Mouse (Mus musculus): ENCODE results near the gene Zcchc24. TPM values are rescaled to one million over a fixed set of nuclear protein-coding genes. Genes with fewer than 3 reads are reported as not detected.
"Not testable (repeated sequence)": the region's sequence is repeated elsewhere in the genome, so short reads cannot be mapped to it uniquely, and the experiment has no call there.

Gene Zcchc24
- 10 to 100 TPM; 35.0 to 39.0 TPM for total RNA-seq (2021)

DNA sequence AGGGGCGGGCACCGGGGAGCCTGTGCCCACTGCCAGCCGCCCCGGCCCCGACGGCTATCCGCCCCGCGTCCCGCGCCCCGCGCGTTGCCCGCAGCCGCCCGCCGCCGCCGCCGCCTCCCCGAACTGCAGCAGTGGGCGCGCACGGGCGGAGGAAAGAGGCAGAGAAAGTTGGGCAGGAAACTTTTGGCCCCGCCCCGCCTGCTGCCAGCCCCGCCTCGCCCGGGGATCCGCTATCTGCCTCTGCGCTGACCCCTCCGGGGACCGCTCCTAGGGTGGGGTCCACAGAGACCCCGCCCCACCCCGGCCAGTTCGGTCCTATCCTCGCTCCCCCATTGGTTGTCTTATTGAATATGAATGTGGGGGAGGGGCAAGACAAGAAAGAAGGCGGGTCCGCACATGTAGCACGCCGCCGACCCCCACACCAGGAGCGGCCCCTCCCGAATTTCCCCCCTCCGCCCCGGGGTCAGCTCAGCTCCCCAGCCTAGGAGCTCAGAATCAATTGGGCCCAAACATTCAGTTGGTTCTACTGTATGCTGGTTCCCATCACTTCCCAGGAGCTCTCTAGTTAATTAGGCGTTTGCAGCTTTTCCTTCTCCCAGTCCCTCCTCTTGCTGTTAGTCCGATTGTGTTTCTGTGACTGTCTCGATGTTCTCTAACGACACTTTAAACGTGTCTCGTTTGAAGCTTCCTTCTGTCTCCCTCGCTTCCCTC lies at the start of gene Zcchc24:
TSS of gene Zcchc24 (minus strand) at position 125 of the 711 bp plus-strand sequence.
- peak; percentile 94 for DNase-seq
- intact Hi-C loops (cut with DNase I): loop anchor here (2.0 kb wide), 1 partner anchor 26 kb away; no protein-coding TSS in a partner anchor

DNA sequence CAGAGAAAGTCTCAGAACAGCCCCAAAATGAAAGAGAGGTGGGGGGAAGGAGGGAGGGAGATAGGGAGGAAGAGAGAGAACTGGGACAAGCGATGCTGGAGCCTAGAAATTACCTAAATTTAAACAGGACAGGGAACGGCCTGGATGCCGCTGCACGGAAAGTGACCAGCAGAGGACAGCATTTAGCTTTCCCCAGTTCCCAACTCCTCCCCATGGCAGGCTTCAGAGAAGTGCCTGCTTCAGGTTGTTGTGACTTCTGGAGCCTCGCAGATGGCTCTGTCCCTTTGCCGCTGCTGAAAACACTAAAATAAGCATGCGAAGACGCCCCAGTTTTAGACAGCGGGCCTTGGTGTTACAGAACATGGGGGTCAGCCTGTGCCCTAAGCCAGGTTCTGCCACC lies 47.6 kb upstream of the Zcchc24 start:
- intact Hi-C loops (cut with DNase I): loop anchor here (2.0 kb wide), 1 partner anchor 16 kb away; no protein-coding TSS in a partner anchor
- peak; percentile 67 to 74 for DNase-seq

DNA sequence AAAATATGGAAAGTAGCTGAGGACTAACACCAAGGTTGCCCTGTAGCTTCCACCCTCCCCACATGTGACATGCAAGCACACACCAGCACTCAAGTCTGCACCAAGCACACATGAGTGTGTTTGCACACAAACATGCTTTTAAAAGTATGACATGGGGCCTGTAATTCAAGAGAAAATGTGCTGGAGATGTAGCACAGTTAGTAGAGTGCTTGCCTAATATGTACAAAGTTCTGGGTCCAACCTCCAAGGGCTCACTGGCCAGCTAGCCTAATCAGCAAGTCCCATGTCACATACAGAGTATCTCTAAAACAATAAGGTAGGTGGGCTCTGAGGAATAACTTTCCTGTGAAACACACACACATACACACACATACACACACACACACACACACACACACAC lies 45.3 kb upstream of the Zcchc24 start:
- intact Hi-C loops (cut with DNase I): no loop called here

DNA sequence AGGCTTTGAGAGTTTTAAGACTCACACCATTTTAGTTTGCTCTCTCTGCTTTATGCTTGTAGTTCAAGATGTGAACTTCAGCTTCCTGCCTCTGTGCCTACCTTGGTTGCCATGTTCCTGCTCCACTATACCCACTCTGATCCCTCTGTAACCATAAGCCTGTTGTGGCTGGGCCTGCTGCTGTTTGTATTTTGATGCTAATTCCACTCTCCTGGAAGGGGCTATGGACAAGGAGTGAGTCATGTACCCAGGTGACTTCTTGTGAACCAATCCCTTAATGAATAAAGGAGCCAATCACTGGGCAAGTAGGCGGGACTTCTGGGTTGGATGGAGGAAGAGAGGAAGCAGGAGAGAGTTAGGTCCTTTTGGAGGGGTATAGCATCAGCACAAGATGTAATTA lies 42.2 kb upstream of the Zcchc24 start:
- intact Hi-C loops (cut with DNase I): not testable (repeated sequence)

More for the DNA sequence above, 45.3 kb upstream of the Zcchc24 start:
- DNase-seq: no peak

DNA sequence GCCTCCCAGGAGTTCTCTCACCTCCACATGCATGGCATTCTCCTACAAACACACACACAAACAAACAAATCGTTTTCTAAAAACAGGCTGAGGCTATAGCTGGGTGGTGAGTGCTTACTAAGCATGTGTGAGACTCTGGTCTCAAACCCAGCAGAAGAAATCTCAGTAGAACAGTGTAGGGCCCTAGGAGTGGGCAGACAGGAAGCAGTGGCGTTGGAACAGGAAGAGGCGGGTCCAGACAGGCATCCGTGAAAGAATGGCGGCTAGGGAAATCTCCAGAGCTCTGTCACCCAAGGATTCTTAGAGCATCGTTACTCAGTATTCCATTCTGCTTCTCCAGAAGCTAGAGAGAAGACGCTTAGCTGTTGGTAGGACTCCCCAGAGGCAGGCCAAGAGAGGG lies 37.7 kb upstream of the Zcchc24 start:
- no peak for DNase-seq
- intact Hi-C loops (cut with DNase I): no loop called here

More for the DNA sequence above, 42.2 kb upstream of the Zcchc24 start:
- not testable (repeated sequence) for DNase-seq

DNA sequence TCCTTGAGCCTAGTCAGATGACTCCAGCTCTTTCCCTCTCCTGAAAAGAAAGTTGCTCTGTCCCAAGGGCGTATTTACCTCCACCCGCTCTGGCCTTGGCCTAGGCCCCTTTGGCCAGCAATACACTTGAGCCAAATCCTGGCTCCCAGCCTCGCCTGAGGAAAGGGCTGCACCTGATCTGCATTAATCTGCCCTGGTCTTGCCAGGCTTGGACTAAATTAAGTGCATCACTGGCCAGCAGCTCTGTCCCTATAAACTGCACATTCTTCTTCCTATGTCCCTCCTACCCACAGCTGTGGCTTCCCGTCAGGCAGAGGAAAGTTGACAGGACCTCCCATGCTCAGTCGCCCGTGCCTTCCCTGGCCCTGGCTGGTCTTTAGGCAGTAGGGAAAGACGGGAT lies 37.0 kb upstream of the Zcchc24 start:
- intact Hi-C loops (cut with DNase I): no loop called here
- DNase-seq: peak; percentile 45 to 51

DNA sequence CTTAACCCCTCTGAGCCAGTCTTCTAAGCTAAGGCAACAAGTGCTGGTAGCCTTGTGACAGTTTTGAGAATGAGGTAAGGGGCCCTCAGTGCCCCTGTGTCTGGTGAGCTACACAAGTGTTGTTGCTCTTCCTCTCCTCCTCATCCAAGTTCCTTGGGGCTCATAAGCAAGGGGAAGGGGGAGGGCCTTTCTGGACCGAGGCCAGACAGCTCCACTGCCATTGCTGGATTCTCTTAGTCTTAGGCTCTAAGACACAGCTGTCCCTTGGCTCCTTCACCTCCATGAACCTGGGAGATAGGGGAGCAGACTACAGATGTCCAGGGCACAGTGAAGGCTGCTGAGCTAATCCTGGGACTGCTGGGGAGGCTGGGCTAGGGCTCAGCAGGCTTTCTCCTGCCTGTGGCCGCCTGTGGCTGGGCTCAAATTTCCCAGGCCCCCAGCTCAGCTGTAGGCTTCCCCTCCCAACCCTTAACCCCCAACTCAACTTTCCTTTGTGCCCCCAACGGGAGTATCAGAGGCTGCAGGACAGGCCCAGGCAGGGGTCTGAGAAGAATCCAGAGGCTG lies 34.5 kb upstream of the Zcchc24 start:
- intact Hi-C loops (cut with DNase I): no loop called here
- no peak for DNase-seq

DNA sequence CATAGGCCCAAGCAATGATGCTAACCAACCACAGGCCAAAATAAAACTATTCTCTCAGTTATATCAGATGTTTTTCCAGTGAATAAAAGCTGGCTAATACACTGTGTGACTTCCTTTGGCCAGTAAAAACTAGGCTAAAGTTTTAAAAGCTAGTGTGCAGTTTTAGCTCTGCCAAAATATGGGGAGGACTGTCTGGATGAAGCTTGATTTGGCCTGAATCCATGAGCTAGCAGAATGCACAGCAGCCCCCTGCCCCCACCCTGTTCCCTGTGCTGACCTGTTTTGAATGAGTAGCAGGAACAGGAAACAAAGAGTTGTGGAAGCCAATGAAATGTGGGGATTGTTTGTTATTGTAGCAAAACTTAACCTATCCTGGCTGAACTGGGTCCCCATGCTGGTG lies 33.7 kb upstream of the Zcchc24 start:
- no peak for DNase-seq

DNA sequence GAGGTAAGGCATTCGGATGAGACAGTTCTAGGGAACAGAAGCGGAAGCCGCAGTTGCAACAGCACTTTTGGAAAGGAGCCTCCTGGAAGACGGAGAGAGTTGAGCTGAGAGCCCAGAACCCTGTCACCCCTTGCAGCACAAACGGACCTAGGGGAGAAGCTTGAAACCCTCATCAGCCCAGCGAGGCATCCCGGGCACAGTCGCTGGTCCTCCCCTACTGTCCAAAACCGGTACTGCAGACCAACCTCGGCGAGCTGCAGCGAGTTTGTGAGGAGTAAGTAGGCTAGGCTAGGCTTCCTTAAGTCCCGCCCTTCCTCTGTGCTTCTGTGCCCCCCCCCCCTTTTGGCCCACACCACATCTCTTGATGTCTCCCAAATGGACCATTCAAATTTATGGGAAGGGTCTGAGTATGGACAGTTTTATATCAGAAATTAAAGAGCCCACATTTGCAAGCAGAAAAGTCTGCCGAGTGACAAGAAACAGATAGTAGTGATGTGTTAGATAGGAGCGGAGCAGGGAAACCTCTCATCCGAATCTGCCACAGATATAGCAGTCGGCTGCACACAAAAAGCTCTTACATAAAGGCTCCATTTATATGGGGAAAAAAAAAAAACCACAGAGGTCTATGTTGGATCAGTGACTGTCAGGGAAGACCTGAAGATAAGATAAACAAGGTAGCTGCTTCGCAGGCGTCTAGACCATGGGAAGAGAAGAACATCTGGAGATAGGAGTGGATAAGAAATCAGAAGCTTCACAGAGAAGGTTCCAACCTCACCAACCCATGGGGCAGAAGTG lies 31.5 kb upstream of the Zcchc24 start:
- DNase-seq: peak; percentile 91 to 95
- intact Hi-C loops (cut with DNase I): loop anchor here (1.0 to 2.0 kb wide), 2 partner anchors 56 to 93 kb away; no protein-coding TSS in a partner anchor

More for the DNA sequence above, 33.7 kb upstream of the Zcchc24 start:
- intact Hi-C loops (cut with DNase I): no loop called here

DNA sequence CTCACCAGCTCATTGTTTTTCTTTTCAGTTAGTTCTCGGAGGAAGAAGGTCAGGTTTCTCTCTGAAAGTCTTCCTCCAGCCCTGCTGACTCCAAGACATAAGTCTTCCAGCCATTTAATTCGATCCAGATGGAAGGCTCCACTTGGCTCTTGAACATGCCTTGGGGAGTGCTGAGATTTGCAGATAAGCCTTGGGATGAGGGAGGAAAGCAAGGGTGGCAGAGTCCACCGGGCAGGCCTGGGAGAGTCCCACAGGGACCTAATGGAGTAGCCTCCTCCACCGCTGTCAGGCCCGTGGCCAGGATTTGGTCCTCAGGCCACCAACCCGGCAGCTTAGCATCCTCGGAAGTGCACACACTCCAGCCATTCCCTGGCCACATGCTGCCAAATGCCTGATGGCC lies 27.8 kb upstream of the Zcchc24 start:
- intact Hi-C loops (cut with DNase I): loop anchor here (1.0 kb wide), 1 partner anchor 73 kb away; no protein-coding TSS in a partner anchor
- DNase-seq: no peak

DNA sequence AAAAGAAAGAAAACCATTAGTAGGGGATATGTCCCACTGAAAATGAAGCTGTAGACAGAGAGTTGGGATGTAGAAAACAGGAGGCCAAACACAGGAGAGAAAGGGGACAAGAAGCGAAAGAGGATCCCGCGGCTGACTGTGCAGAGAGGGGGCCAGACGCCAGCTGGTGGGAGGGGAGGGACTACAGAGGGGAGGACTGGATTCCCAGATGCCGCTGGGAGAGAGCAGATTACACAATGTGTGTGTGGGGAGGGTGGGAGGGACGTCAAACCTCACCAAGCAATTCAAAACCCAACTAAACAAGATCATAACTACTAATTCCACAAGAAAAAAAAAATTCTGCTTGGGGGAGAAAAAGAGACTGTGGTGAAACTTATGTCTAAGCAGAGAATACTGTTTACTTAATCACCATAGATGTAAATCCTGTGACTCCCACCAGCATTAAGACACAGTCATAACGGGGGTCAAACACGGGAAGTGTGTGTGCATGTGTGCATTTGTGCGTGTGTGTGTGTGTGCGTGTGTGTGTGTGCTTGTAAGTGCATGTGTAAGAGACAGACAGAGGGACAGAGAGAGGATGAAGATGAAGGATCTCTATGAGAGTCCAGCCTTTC lies 26.8 kb upstream of the Zcchc24 start:
- peak; percentile 70 to 73 for DNase-seq
- intact Hi-C loops (cut with DNase I): loop anchor here (2.0 kb wide), 1 partner anchor 27 kb away; the partner anchor contains the start of gene Zcchc24

DNA sequence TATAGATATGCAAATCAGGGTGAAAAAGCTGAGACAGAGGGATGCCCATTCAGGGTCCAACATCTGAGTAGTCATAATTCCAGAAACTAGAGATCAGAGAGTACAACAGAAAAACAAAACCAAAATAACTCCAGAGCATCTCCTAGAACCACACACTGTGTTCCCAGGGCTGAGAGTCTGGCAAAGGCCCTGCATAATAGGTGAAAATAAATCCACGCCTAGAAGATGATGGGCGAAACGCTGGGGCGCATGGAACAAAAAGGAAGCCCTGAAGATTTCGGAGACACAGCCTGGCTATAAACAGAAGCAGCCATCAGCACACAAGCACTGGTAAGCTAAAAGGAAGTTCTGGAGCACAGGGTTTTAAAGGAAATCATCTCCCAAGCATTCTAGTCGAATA lies 26.2 kb upstream of the Zcchc24 start:
- no peak for DNase-seq
- intact Hi-C loops (cut with DNase I): loop anchor here (2.0 kb wide), 1 partner anchor 26 kb away; the partner anchor contains the start of gene Zcchc24

DNA sequence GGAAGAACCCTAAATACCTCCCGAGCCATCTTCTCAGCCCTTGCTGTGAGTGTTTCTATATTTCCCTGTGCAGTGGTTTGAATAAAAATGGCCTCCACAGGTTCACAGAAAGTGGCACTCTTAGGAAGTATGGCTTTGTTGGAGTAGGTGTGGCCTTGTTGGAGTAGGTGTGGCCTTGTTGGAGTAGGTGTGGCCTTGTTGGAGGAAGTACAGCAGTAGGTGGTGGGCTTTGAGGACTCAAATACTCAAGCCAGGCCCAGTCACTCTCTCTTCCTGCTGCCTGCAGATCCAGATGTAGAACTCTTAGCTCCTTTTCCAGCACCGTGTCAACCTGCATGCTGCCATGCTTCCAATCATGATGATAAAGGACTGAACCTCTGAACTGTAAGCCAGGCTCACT lies 25.5 kb upstream of the Zcchc24 start:
- no peak for DNase-seq
- intact Hi-C loops (cut with DNase I): loop anchor here (2.0 kb wide), 1 partner anchor 26 kb away; the partner anchor contains the start of gene Zcchc24

DNA sequence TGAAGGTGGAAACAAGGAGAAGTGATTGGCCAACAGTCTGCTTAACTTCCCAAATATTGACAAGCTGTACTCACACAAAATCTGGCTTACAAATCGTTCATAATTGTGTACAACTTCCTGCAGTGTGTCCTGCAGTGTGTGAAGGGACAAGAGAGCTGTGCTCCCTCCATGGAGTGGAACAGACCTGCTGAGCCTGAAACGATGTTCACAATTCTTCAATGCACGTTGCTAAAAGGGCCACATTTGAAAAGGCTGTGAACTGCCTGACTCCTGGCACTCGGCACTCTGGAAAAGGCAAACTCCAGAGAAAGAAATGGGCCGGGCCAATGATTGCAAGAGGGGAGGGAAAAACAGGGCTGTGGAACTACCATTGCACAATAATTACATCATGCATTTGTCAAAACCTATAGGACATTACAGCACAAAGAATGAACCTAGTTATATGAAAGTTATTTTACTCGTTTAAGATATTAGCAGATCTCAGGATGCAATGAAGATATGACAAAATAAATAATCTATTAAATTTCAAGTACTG lies 22.0 kb upstream of the Zcchc24 start:
- intact Hi-C loops (cut with DNase I): no loop called here
- DNase-seq: no peak

DNA sequence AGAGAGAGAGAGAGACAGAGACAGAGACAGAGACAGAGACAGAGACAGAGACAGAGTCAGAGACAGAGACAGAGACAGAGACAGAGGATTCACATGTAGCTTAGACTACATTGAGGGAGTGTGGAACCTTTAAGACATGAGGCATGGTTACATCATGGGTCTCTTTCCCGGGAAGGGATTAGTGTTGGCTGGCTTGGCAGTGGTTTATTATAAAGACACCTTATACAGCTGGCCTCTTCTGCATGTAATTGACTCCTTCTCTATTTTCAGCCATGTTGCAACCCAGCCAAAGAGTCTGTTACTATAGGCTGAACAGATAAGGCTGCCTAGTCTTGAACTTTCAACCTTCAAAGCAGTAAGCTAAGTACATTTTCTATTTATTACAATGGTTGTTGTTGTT lies 21.1 kb upstream of the Zcchc24 start:
- no peak for DNase-seq
- intact Hi-C loops (cut with DNase I): no loop called here

DNA sequence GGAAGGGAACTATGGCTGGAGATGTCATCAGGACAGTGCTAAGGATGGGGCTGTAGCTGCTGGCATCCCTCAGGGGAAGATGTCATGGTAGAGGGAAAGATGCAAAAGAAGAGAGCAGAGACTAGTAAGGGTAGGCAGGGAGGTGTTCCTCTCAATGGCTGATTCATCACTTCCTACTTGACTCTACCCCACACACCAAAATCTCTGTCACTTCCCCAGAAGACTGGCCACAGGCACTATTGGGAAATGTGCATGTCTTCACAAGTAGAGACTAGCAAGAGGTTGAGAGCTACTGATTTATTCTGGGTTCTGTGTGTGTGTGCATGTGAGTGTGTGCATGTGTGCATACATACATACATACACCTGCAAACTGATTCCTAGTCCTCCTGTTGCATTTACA lies 20.4 kb upstream of the Zcchc24 start:
- intact Hi-C loops (cut with DNase I): no loop called here
- DNase-seq: no peak

DNA sequence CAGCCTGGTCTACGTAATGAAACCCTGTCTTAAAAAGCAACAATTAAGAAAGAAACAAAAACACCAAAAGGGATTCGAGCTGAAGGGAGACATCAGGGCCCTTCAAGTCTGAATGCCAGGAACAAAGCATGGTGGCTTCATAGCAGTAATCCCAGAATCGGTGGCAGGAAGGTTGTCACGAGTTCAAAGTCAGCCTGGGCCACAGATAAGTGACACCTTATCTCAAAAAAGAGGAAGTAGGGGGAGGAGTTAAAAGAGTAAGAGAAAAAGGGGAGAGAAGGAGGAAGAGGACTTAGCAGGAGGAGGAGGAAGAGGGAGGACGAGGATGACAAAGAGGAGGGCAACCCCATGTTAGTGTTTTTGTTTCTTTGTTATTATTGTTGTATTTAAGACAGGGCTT lies 19.4 kb upstream of the Zcchc24 start:
- intact Hi-C loops (cut with DNase I): no loop called here
- no peak for DNase-seq

DNA sequence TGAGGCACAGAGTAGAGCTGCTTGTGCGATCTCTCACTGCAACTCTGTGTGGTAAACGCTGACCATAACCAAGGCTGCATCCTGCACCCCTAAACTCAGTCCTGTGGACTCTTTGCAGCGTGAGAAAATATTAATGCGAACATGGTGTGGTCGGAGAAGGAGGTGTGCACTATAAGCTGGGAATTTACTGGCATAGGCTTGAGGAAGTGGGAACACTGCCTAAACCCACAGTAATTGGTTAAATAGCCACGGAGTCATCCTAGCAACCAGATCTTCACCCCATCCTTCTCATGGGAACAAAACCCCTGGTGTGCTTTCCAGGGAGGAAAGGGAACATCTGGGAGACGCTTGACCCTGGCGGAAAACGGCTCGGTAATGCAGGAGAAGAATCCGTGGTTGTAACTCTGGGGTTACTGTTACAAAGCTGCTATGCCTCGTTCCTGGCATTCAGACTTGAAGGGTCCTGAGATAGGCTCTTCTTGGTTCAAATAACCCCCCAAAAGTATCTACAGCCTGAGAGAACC lies 18.6 kb upstream of the Zcchc24 start:
- intact Hi-C loops (cut with DNase I): no loop called here
- no peak for DNase-seq

DNA sequence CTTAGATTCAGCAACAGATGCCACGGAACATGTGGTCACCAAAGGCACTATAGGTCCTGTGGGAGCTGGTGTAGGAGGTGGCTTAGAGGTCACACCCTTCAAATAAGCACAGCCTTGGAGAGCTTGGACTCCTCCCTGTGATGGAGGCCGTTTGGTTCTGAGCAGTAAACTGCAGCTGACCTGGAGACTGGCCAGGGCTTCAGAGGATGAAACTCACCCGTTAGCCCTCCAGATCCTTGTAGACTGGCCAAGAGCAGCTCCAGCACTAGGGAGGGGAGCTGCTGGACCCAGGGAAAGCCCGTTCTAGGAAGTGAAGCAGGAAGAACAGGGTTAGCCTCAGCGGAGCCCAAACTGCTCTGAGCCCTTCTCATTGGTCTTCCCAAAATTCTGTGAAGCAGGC lies 18.1 kb upstream of the Zcchc24 start:
- peak; percentile 71 to 72 for DNase-seq
- intact Hi-C loops (cut with DNase I): no loop called here

DNA sequence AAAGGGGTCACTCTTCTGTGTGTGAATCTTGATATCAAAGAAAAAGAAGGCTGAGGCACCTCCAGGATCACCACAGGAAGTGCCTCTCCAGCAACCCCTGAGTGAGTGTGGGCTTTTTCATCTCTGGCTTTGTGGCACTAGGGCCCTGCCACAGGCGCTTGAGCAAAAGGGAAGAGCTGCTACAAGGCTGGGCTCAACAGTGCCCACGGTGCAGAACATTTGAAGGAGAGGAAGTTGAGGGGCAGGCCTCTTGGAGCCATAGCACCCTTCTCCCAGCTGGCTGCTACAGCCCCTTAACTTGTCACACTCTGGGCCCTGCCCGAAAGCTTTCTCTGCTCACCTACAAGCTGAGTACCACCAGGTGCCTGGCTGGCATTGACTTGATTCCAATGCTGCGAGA lies 16.4 kb upstream of the Zcchc24 start:
- DNase-seq: no peak
- intact Hi-C loops (cut with DNase I): no loop called here

Measured in heart, postnatal 36 days (tissue).